Mouse (Mus musculus) heart, postnatal 0 days (tissue): Measurements from ENCODE around the gene Smtn. TPM values are rescaled to one million over a fixed set of nuclear protein-coding genes. Genes with fewer than 3 reads are reported as not detected.
A peak's percentile ranks its signal among the peaks of the same experiment; 100 is the strongest.

Experiments
- ATAC-seq: fragments of 200-750 bp; cut with Nextera tagmentation; 2 replicates; pipeline ENCODE4 v1.8.0; 2017; ENCODE audit warnings: low read depth, moderate number of reproducible peaks, moderate library complexity; ENCODE audit not compliant: insufficient read depth
- DNase-seq: peaks from one replicate; pipeline ENCODE4 v3.0.0-alpha.2; 2016; ENCODE audit warnings: low spot score
- H3K27ac ChIP-seq: fragments of 300-500 bp; sonication (generic); 2 replicates; pipeline ENCODE4 v1.5.1; 2014; ENCODE audit warnings: low read depth, mild to moderate bottlenecking
- H3K27me3 ChIP-seq: fragments of 300-500 bp; sonication (generic); 2 replicates; pipeline ENCODE4 v1.6.1; 2014; ENCODE audit warnings: low read length, mixed read lengths; ENCODE audit not compliant: control insufficient read depth, insufficient read depth
- H3K36me3 ChIP-seq: fragments of 300-500 bp; sonication (generic); replicated peaks from 2 replicates; pipeline ENCODE4 v1.6.1; 2014; ENCODE audit warnings: low read length, mixed read lengths; ENCODE audit not compliant: control insufficient read depth, insufficient read depth
- H3K4me1 ChIP-seq: fragments of 300-500 bp; sonication (generic); 2 replicates; pipeline ENCODE4 v1.6.1; 2014; ENCODE audit warnings: antibody characterized with exemption; ENCODE audit not compliant: control insufficient read depth, insufficient read depth
- H3K4me2 ChIP-seq: fragments of 300-500 bp; sonication (generic); 2 replicates; pipeline ENCODE4 v1.6.1; 2014; ENCODE audit warnings: low read depth, mild to moderate bottlenecking, low read length, moderate library complexity
- H3K4me3 ChIP-seq: fragments of 300-500 bp; sonication (generic); 2 replicates; pipeline ENCODE4 v1.5.1; 2014; ENCODE audit warnings: low read depth, low read length
- H3K9ac ChIP-seq: fragments of 300-500 bp; sonication (generic); replicated peaks from 2 replicates; pipeline ENCODE4 v1.6.1; 2014; ENCODE audit warnings: low read depth, low read length, mixed read lengths
- H3K9me3 ChIP-seq: fragments of 300-500 bp; sonication (generic); replicated peaks from 2 replicates; pipeline ENCODE4 v1.6.1; 2016; ENCODE audit warnings: low read length; ENCODE audit not compliant: control insufficient read depth
- CTCF ChIP-seq: IDR thresholded peaks from 2 replicates; pipeline ENCODE4 v1.5.1; 2016; ENCODE audit warnings: antibody characterized with exemption, control low read depth, low read depth
- EP300 ChIP-seq: IDR thresholded peaks from 2 replicates; pipeline ENCODE4 v1.6.1; 2016; ENCODE audit warnings: antibody characterized with exemption, low read depth
- WGBS: fragments of 180-500 bp; shearing (Covaris S2); extraction: QIAGEN DNeasy Blood & Tissue Kit; methylation state at CpG from one replicate; pipeline ENCODE4 v1.1.7; 2014; 5-methylcytosine and 5-hydroxymethylcytosine counted together
- polyA plus RNA-seq: library from polyadenylated mRNA; unstranded; fragments of >200 nt; fragmentation: Nextera tagmentation; extraction: Ambion mirVana; gene quantifications from 2 replicates; pipeline ENCODE4 v1.2.1, GENCODE M21; 2015
- total RNA-seq: library from RNA; depleted of rRNA; stranded (reverse); fragments of >200 nt; gene quantifications from 2 replicates; pipeline ENCODE4 v1.2.3, GENCODE M21; 2014; ENCODE audit warnings: low replicate concordance

The Smtn gene
- total and polyA plus RNA-seq, 2 experiments from 2014 or later, result 94.2 to 104 TPM

DNA sequence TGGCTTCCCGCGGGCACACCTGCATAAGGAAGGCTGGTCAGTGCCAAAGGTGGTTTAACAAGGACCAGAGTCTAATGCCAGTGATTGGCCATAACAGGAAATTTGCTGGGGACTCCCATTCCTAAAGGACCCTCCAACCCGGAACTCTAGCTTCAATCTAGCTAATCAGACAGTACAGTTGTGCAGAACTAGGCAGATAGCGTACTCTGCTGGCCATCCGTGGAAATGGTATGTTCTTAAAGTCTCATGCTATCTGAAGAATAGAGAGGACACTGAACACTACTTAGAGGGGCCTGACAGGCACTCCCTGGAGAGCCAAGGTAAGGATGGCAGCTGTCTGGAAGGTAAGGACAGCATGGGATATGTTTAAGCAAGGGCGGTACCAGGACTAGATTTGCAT lies 8.8 kb downstream of the Smtn start:
- ATAC-seq, result no peak
- H3K4me2 ChIP-seq, result no peak overlapping the region
- TF ChIP-seq CTCF, result peak; percentile 45
- no peak for TF ChIP-seq EP300
- 85% methylated on average over 6 of the region's 6 CpGs for whole genome bisulfite sequencing
- H3K4me1 ChIP-seq, result peaks cover 21% of the 10 kb centered on the region
- peaks cover 71% of the 10 kb centered on the region for H3K36me3 ChIP-seq
- no peak for DNase-seq
- H3K9ac ChIP-seq, result no peak overlapping the region
- no peaks in the 10 kb centered on the region for H3K27me3 ChIP-seq
- no peak overlapping the region for H3K4me3 ChIP-seq
- H3K9me3 ChIP-seq, result no peaks in the 10 kb centered on the region
- H3K27ac ChIP-seq, result no peak overlapping the region

DNA sequence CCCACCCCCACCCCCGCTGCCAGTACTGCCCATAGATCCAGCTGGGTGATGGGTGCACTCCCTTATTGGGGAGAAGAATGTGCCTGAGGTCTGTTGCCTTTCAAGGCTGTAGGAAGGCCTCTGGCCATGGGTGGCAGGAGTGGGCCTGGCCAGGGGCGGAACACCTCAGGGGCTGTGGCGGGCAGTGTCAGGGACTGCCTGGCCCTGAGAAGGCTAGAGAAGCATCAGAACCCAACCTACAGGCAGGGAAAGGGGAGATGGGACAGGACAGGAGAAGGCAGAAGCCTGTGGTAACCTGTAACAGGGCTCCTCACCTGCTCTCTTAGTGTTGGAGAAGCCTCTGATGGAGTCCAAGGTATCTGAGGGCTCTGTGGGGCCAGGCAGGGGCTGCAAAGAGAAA lies 9.7 kb downstream of the Smtn start:
- Histone ChIP-seq H3K27ac (no peak overlapping the region), H3K9ac (no peak overlapping the region), H3K36me3 (peaks cover 80% of the 10 kb centered on the region), H3K4me1 (peaks cover 22% of the 10 kb centered on the region; the same call in 1 of the 2 replicates), H3K4me3 (no peak overlapping the region), H3K4me2 (no peak overlapping the region), H3K27me3 (no peaks in the 10 kb centered on the region), H3K9me3 (no peaks in the 10 kb centered on the region)
- WGBS, result 87% methylated on average over 3 of the region's 3 CpGs
- TF ChIP-seq EP300 (no peak), CTCF (no peak)
- ATAC-seq, result no peak
- no peak for DNase-seq

DNA sequence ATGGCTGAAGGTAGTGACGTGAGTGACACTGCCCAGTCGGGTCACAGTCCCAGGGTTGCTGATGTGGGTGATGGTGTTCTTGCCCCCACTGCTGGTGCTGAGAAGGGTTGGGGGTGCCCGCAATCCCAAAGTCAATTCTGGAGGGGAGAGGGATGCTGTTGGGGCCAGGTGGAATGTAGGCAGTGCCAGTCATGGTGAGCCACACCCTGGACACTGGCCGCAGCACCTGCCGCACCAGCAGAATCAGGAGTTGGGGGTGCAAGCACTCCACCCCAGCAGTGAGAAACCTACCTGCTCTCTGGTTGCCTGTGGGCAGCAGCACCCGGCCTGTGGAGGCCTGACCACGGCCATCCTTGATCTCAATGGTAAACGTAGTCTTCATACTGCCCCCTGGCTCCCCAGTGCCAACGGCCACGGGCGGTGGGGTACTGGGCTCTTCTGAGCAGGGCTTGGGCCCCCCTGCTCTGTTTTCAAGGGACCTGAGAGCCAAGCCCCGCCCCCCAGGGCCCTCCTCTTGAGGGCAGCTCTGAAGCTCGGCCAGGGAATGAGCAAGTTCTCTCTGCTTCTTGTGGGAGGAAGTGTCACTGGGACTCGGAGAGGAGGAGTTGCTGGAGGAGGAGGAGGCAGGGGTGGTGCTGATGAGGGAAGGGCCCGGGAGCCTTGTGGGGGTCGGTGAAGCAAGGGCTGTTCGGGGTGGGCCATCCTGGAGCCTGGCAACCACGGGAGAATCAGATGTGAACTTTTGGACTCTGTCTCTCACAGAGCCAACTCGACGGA lies 10.7 kb downstream of the Smtn start:
- H3K36me3 ChIP-seq, result peaks cover 91% of the 10 kb centered on the region

DNA sequence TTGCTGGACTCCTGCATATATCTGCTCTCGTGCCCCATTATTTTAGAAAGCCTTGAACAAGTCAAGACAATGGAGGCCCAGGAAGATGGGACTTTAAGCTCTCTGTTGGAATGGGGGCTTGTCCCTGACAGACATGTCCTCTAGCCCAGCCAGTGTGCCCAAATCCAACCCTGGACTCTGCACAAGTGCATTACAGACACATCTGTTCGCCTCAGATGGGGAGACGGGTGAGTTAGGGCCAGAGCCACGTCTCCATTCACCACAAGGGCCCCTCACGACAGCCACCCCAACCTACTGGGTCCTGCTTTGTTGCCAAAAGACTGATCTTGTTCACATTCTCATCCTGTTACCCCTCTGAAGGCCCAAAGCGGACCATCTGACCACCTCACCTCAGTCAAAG lies 12.2 kb downstream of the Smtn start:
- no peak for DNase-seq

More for the DNA sequence above, 10.7 kb downstream of the Smtn start:
- Histone ChIP-seq H3K4me1 (peaks cover 19% of the 10 kb centered on the region; the same call in 1 of the 2 replicates), H3K4me3 (no peak overlapping the region), H3K9ac (no peak overlapping the region), H3K27me3 (no peaks in the 10 kb centered on the region), H3K4me2 (no peak overlapping the region), H3K27ac (no peak overlapping the region), H3K9me3 (no peaks in the 10 kb centered on the region)
- DNase-seq (no peak), ATAC-seq (no peak)
- WGBS, result 81% methylated on average over 20 of the region's 20 CpGs
- no peak for TF ChIP-seq EP300
- TF ChIP-seq CTCF, result no peak

DNA sequence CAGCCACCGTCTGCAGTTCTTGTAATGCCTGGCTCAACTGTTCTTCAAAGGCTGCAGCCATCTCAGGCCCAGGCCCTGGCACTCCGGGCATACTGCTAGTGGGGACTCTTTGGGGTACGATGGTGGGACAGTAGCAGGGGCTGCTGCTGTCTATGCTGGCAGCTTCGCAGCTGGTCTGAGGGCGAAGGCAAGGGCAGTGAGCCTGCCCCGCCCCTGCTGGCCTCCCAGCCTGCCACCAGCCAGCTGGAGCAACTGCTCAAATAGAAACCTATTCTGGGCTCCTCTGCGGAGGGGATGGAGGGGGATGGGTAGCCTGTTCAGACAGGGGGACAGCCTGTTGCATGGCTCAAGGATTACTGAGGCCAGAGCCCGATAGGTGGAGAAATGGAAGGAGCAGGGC lies 12.6 kb downstream of the Smtn start:
- ATAC-seq (peak; percentile 83), DNase-seq (peak; percentile 70)
- Histone ChIP-seq H3K4me3 (peak overlapping the region; percentile 34), H3K9me3 (no peaks in the 10 kb centered on the region), H3K36me3 (peaks cover 99% of the 10 kb centered on the region), H3K27me3 (no peaks in the 10 kb centered on the region), H3K27ac (peak overlapping the region; percentile 89), H3K9ac (peak overlapping the region; percentile 51), H3K4me1 (peaks cover 19% of the 10 kb centered on the region; the same call in 1 of the 2 replicates), H3K4me2 (peak overlapping the region; percentile 54)
- TF ChIP-seq EP300, result no peak
- TF ChIP-seq CTCF, result no peak
- WGBS, result 44% methylated on average over 8 of the region's 8 CpGs

More for the DNA sequence above, 12.2 kb downstream of the Smtn start:
- H3K4me3 ChIP-seq, result no peak overlapping the region
- H3K27me3 ChIP-seq, result no peaks in the 10 kb centered on the region
- peak overlapping the region; percentile 54; the same call in 1 of the 2 replicates for H3K4me2 ChIP-seq
- H3K9me3 ChIP-seq, result no peaks in the 10 kb centered on the region
- H3K27ac ChIP-seq, result peak overlapping the region; percentile 89
- no peak overlapping the region for H3K9ac ChIP-seq
- peaks cover 19% of the 10 kb centered on the region; the same call in 1 of the 2 replicates for H3K4me1 ChIP-seq
- ATAC-seq, result no peak
- WGBS, result 87% methylated on average over 6 of the region's 6 CpGs
- TF ChIP-seq EP300 (no peak), CTCF (no peak)
- peaks cover 99% of the 10 kb centered on the region for H3K36me3 ChIP-seq
